Mouse (Mus musculus): ENCODE results near the gene Snu13. TPM values are rescaled to one million over a fixed set of nuclear protein-coding genes. Genes with fewer than 3 reads are reported as not detected.

Gene Snu13
- polyA plus RNA-seq, 1 experiment from 2014 or later: 285 TPM

DNA sequence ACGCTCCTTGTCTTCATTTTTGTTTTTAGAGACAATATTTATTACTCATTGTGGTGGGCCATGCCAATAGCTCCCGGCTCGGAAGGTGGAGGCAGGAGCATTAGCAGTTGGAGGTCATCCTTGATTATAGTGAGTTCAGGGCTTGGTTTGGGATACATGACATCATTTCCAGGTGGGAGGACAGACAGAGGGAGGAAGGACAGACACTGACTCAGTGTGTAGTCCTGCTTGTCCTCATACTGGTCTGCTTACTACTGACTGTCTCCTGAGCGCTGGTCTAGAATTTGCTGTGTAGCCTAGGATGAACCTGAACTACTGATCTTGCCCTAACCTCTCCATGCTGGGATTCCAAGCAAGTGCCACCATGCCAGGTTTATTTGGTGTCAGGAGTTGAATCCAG lies 13.6 kb downstream of the Snu13 start, which contains the start of gene Desi1:
Gene Desi1, minus strand, starts transcription at position 101 of the 400 bp plus-strand sequence.
- ATAC-seq: no peak

DNA sequence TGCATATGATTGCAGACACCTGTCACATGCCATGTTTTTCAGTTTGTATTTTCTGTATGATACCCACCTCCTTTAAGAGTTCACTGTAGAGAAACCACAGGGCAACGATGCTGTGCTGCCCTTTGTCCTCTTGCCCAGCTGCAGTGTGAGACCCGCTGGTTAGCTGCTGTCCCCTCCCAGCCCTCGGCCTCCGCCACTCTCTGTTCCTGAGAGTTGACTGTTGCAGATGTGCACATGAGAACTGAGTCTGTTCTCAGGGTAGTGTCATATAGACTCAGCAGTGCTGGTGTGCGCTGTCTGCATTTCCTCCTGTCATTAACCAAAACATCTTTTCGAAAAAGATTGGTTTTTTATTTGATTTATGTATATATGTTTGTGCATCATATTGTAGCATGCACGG lies 15.0 kb downstream of the Snu13 start:
- no peak overlapping the region for H3K4me2 ChIP-seq (ENCODE audit: low read length)
- no peaks in the 10 kb centered on the region for H3K27me3 ChIP-seq (replicated peaks; ENCODE audit: control insufficient read depth, insufficient read depth, low read length)
- 91% methylated on average over 7 of the region's 7 CpGs for WGBS
- H3K9ac ChIP-seq (replicated peaks; ENCODE audit: low read depth, low read length): no peak overlapping the region
- no peaks in the 10 kb centered on the region for H3K4me1 ChIP-seq (replicated peaks; ENCODE audit: control insufficient read depth, insufficient read depth, low read length)
- no peak overlapping the region for H3K27ac ChIP-seq (ENCODE audit: low read length)
- no peak overlapping the region for H3K4me3 ChIP-seq (replicated peaks; ENCODE audit: low read length)
- H3K9me3 ChIP-seq (ENCODE audit: control insufficient read depth, low read length): no peaks in the 10 kb centered on the region
- no peak for ATAC-seq
- peaks cover 6% of the 10 kb centered on the region for H3K36me3 ChIP-seq (ENCODE audit: control insufficient read depth, insufficient read depth)

More for the DNA sequence above, 13.6 kb downstream of the Snu13 start, which contains the start of gene Desi1:
- Histone ChIP-seq H3K9me3 (ENCODE audit: control insufficient read depth, low read length) (no peaks in the 10 kb centered on the region), H3K9ac (replicated peaks; ENCODE audit: low read depth, low read length) (no peak within 1 kb of the TSS), H3K27me3 (replicated peaks; ENCODE audit: control insufficient read depth, insufficient read depth, low read length) (no peaks in the 10 kb centered on the region), H3K36me3 (ENCODE audit: control insufficient read depth, insufficient read depth) (peaks cover 13% of the 10 kb centered on the region), H3K27ac (ENCODE audit: low read length) (no peak within 1 kb of the TSS), H3K4me2 (ENCODE audit: low read length) (no peak within 1 kb of the TSS), H3K4me1 (replicated peaks; ENCODE audit: control insufficient read depth, insufficient read depth, low read length) (no peaks in the 10 kb centered on the region), H3K4me3 (replicated peaks; ENCODE audit: low read length) (no peak within 1 kb of the TSS)
- WGBS: 92% methylated on average over 4 of the region's 4 CpGs

DNA sequence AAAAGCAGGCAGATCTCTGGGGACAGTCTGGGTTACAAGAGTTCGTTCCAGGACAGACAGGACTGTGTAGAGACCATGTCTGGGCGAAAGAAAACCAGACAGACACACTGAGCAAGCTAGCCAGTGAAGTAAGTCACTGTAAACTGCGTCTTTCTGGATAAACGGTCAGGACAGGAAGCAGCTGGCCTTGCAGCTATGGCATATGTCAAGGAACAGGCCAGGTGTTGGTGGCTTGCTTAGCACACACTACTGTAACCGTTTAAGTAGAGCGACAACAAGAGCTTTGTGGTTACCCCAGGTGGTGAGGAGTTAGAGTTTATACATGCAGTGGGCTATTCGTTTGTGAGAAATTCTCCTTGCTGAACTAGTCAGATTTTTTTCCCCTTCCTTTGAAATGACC lies 19.7 kb downstream of the Snu13 start:
- H3K4me1 ChIP-seq (replicated peaks; ENCODE audit: control insufficient read depth, insufficient read depth, low read length): no peaks in the 10 kb centered on the region
- peaks cover 33% of the 10 kb centered on the region for H3K36me3 ChIP-seq (ENCODE audit: control insufficient read depth, insufficient read depth)
- no peak overlapping the region for H3K9ac ChIP-seq (replicated peaks; ENCODE audit: low read depth, low read length)
- 94% methylated on average over 7 of the region's 7 CpGs for WGBS
- H3K27me3 ChIP-seq (replicated peaks; ENCODE audit: control insufficient read depth, insufficient read depth, low read length): no peaks in the 10 kb centered on the region
- no peak overlapping the region for H3K4me2 ChIP-seq (ENCODE audit: low read length)
- no peaks in the 10 kb centered on the region for H3K9me3 ChIP-seq (ENCODE audit: control insufficient read depth, low read length)
- no peak for ATAC-seq
- H3K27ac ChIP-seq (ENCODE audit: low read length): no peak overlapping the region
- H3K4me3 ChIP-seq (replicated peaks; ENCODE audit: low read length): no peak overlapping the region

DNA sequence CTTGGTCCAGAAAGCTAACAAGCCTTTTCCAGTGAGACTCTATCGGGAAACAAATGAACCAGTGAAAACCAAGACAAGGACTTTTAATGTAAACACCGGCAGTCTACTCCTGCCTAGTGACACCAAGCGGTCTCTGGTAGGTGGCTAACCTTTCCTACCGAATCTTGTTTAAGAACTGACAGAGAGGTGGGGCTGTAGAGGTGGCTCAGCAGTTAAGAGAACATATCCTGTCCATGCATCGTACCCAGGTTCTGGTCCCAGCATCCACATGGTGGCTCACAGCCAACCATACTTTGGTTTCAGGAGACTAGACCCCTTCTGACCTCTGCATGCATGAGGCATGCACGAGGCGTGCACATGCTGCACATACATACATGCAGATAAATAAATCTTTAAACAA lies 20.1 kb downstream of the Snu13 start:
- H3K36me3 ChIP-seq (ENCODE audit: control insufficient read depth, insufficient read depth): peaks cover 36% of the 10 kb centered on the region

DNA sequence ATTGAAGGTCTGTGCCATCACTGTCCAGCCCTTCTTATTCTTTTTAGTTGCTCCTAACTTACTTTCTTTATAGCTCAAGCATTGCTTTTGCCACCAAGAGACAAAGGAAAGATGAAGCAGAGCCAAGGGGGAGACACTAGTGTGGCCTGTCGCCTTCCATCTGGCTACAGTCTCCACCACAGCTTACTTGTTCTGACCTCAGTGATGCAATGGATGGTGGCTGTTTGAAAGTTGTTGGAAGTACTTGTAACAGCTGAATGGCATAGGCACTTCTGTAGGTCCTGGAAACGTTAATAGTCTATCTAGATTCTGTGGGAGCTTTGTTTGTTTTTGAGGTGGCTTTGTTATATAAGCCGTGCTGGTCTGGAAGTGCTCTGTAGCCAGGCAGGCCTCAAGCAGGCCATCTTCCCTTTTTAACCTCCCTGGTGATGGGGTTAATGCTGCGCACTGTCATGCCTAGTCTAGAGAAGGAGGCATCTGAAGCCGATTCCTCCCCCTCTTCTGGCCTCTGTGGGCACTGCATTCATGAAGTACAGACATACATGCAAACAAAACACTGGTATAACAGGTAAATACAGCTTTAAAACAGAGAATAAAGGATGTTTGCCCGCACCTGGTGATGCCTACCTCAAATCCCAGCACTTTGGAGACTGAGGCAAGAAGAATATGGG lies 23.3 kb downstream of the Snu13 start:
- WGBS: 89% methylated on average over 6 of the region's 6 CpGs
- Histone ChIP-seq H3K4me2 (ENCODE audit: low read length) (no peak overlapping the region), H3K9ac (replicated peaks; ENCODE audit: low read depth, low read length) (no peak overlapping the region), H3K4me1 (replicated peaks; ENCODE audit: control insufficient read depth, insufficient read depth, low read length) (no peaks in the 10 kb centered on the region), H3K27ac (ENCODE audit: low read length) (no peak overlapping the region), H3K4me3 (replicated peaks; ENCODE audit: low read length) (no peak overlapping the region), H3K36me3 (ENCODE audit: control insufficient read depth, insufficient read depth) (peaks cover 35% of the 10 kb centered on the region), H3K9me3 (ENCODE audit: control insufficient read depth, low read length) (no peaks in the 10 kb centered on the region), H3K27me3 (replicated peaks; ENCODE audit: control insufficient read depth, insufficient read depth, low read length) (no peaks in the 10 kb centered on the region)
- no peak for ATAC-seq

More for the DNA sequence above, 20.1 kb downstream of the Snu13 start:
- Histone ChIP-seq H3K4me1 (replicated peaks; ENCODE audit: control insufficient read depth, insufficient read depth, low read length) (no peaks in the 10 kb centered on the region), H3K27me3 (replicated peaks; ENCODE audit: control insufficient read depth, insufficient read depth, low read length) (no peaks in the 10 kb centered on the region), H3K27ac (ENCODE audit: low read length) (no peak overlapping the region), H3K9me3 (ENCODE audit: control insufficient read depth, low read length) (no peaks in the 10 kb centered on the region), H3K4me3 (replicated peaks; ENCODE audit: low read length) (no peak overlapping the region), H3K4me2 (ENCODE audit: low read length) (no peak overlapping the region), H3K9ac (replicated peaks; ENCODE audit: low read depth, low read length) (no peak overlapping the region)
- ATAC-seq: no peak
- WGBS: 95% methylated on average over 7 of the region's 7 CpGs

DNA sequence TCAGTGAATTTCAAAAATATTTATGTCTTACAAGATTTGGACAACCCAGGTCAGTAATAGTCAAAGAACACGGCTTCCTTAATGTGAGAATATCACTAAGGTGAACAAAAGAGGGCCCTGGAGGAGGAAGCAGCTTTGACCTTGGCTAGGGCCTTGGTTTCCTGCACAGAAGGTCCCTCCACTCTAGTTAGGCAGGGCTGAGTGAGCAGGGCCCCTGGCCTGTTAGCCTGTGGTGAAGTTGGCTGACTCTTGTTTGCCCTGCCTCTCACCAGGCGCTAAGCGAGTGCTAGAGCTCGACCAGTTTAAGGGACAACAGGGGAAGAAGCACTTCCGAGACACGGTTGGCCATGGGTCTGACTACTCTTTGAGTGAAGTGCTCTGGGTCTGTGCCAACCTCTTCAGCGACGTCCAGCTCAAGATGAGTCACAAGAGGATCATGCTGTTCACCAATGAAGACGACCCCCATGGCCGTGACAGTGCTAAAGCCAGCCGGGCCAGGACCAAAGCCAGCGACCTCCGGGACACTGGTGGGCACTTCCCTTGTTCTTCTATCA lies 24.8 kb downstream of the Snu13 start:
- Histone ChIP-seq H3K36me3 (ENCODE audit: control insufficient read depth, insufficient read depth) (peaks cover 34% of the 10 kb centered on the region), H3K4me2 (ENCODE audit: low read length) (no peak overlapping the region), H3K9ac (replicated peaks; ENCODE audit: low read depth, low read length) (no peak overlapping the region), H3K4me3 (replicated peaks; ENCODE audit: low read length) (no peak overlapping the region), H3K27me3 (replicated peaks; ENCODE audit: control insufficient read depth, insufficient read depth, low read length) (no peaks in the 10 kb centered on the region), H3K4me1 (replicated peaks; ENCODE audit: control insufficient read depth, insufficient read depth, low read length) (no peaks in the 10 kb centered on the region; the same call in 1 of the 2 replicates), H3K27ac (ENCODE audit: low read length) (no peak overlapping the region), H3K9me3 (ENCODE audit: control insufficient read depth, low read length) (no peaks in the 10 kb centered on the region)
- 89% methylated on average over 13 of the region's 13 CpGs for WGBS
- ATAC-seq: no peak

DNA sequence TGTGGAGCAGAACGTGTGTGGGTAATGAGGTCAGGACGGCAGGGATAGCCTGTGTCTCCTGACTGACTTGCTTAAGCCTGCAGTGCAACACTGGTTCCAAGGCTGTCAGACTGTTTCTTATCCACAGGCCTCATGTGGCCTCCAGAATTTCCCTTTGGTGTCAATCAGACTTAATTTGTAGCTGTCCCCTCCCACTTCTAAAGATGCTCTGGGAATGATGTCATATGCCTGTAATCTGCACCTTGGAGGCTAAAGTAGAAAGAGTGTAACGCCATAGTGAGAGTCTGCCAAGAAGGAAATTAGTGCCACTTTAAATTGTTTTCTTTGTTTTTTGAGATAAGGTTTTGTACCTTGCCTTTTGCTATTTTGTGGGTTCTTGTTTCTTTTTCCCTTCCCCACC lies 28.1 kb downstream of the Snu13 start:
- Histone ChIP-seq H3K27me3 (replicated peaks; ENCODE audit: control insufficient read depth, insufficient read depth, low read length) (no peaks in the 10 kb centered on the region), H3K4me1 (replicated peaks; ENCODE audit: control insufficient read depth, insufficient read depth, low read length) (peaks cover 19% of the 10 kb centered on the region), H3K9ac (replicated peaks; ENCODE audit: low read depth, low read length) (no peak overlapping the region), H3K36me3 (ENCODE audit: control insufficient read depth, insufficient read depth) (peaks cover 11% of the 10 kb centered on the region), H3K4me2 (ENCODE audit: low read length) (no peak overlapping the region), H3K9me3 (ENCODE audit: control insufficient read depth, low read length) (no peaks in the 10 kb centered on the region), H3K27ac (ENCODE audit: low read length) (no peak overlapping the region), H3K4me3 (replicated peaks; ENCODE audit: low read length) (no peak overlapping the region)
- 64% methylated on average over 3 of the region's 3 CpGs for WGBS
- no peak for ATAC-seq

DNA sequence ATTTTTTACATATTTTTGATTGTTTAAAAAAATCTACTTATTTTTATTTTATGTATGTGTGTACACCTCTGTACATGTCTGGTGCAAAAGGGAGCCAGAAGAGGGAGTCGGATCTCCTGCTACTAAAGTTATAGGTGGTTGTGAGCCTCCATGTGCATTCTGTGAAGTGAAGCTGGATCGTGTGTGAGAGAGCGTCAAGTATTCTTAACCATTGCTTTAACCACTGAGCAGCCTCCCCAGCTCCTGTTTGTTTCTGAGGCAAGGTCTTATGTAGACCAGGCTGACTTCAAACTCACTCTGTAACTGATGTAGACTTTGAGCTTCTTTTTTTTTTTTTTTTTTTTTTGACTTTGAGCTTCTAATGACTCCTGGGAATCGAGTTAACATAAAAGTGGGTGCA lies 29.9 kb downstream of the Snu13 start:
- H3K4me3 ChIP-seq (replicated peaks; ENCODE audit: low read length): no peak overlapping the region
- no peak overlapping the region for H3K9ac ChIP-seq (replicated peaks; ENCODE audit: low read depth, low read length)
- H3K4me2 ChIP-seq (ENCODE audit: low read length): no peak overlapping the region
- peaks cover under 1% of the 10 kb centered on the region; the same call in 1 of the 2 replicates for H3K36me3 ChIP-seq (ENCODE audit: control insufficient read depth, insufficient read depth)
- WGBS: 65% methylated on average over 4 of the region's 4 CpGs
- H3K27me3 ChIP-seq (replicated peaks; ENCODE audit: control insufficient read depth, insufficient read depth, low read length): no peaks in the 10 kb centered on the region
- no peak for ATAC-seq
- no peaks in the 10 kb centered on the region for H3K9me3 ChIP-seq (ENCODE audit: control insufficient read depth, low read length)
- H3K4me1 ChIP-seq (replicated peaks; ENCODE audit: control insufficient read depth, insufficient read depth, low read length): peaks cover 25% of the 10 kb centered on the region
- H3K27ac ChIP-seq (ENCODE audit: low read length): no peak overlapping the region

DNA sequence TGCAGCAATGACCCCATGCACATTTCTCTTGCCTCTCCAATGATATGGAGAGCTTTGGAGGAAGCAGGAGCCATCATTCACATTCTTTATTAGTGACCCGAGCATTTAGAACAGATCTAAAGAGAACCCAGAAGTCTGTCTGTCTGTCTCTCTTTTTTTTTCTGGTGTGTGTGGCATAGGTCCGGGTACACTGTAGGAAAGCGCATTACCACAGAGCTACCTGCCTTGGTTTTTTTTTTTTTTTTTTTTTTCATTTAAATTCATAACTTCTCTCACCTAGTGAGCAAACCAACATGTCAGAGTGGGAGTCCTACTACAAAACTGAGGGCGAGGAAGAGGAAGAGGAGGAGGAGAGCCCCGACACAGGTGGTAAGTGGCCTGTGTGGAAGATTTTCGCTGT lies 30.6 kb downstream of the Snu13 start:
- no peaks in the 10 kb centered on the region for H3K9me3 ChIP-seq (ENCODE audit: control insufficient read depth, low read length)
- peak overlapping the region; percentile 90 for H3K4me2 ChIP-seq (ENCODE audit: low read length)
- H3K36me3 ChIP-seq (ENCODE audit: control insufficient read depth, insufficient read depth): no peaks in the 10 kb centered on the region
- no peaks in the 10 kb centered on the region for H3K27me3 ChIP-seq (replicated peaks; ENCODE audit: control insufficient read depth, insufficient read depth, low read length)
- no peak for ATAC-seq
- H3K9ac ChIP-seq (replicated peaks; ENCODE audit: low read depth, low read length): peak overlapping the region; percentile 79
- peak overlapping the region; percentile 54 for H3K4me3 ChIP-seq (replicated peaks; ENCODE audit: low read length)
- H3K27ac ChIP-seq (ENCODE audit: low read length): peak overlapping the region; percentile 78
- peaks cover 25% of the 10 kb centered on the region for H3K4me1 ChIP-seq (replicated peaks; ENCODE audit: control insufficient read depth, insufficient read depth, low read length)
- WGBS: 17% methylated on average over 6 of the region's 6 CpGs
